Mouse (Mus musculus): ENCODE measurements at regions not wholly inside any gene's neighbourhood (a gene's known extent, or its start where the extent isn't known, plus 50 kb on each side); places are given as distances from the start of the nearest gene placed in this dataset.

GRCm38 (mm10) chr4:142865593-142865992, 347.2 kb downstream of the Prdm2 start:
- no peak for DNase-seq (ENCODE audit: extremely low read depth, low read depth)

GRCm38 (mm10) chr4:142863939-142864338, 348.9 kb downstream of the Prdm2 start:
- no peak for DNase-seq (ENCODE audit: extremely low read depth, low read depth)

- DNase-seq (ENCODE audit: extremely low read depth, low read depth): no peak
These were observed 352.4 kb downstream of the Prdm2 start for GRCm38 (mm10) chr4:142860441-142860840.

DNA sequence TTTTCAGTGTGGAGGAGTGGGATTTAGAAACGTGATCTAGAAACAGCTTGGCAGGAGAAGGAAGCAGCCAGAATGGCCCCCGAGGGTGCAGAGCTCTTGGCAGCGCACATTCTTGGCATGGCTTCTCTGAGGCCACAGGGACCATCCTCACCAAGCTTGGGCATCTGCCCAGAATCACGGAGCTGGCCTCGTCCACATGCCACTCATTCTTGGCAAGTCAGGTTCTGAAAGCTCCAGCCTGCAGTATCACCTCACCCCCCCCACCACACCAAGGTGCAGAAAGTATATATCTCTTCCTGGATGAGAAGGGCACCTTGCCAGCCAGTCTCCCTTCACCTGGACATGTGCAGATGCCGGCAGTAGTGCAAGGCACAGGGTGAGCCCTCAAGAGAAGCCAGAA, 356.2 kb downstream of the Prdm2 start:
- no peak for DNase-seq (ENCODE audit: extremely low read depth, low read depth)

- DNase-seq (ENCODE audit: extremely low read depth, low read depth): no peak
These were observed 357.2 kb downstream of the Prdm2 start for GRCm38 (mm10) chr4:142855635-142856034.

- DNase-seq (ENCODE audit: extremely low read depth, low read depth): no peak
These were observed 358.9 kb downstream of the Prdm2 start for GRCm38 (mm10) chr4:142853924-142854323.

- no peak for DNase-seq (ENCODE audit: extremely low read depth, low read depth)
These were observed 367.6 kb downstream of the Prdm2 start for GRCm38 (mm10) chr4:142845066-142845696.

GRCm38 (mm10) chr4:142839540-142839939, 373.3 kb downstream of the Prdm2 start:
- no peak for DNase-seq (ENCODE audit: extremely low read depth, low read depth)

- DNase-seq (ENCODE audit: extremely low read depth, low read depth): no peak
These were observed 374.3 kb downstream of the Prdm2 start for GRCm38 (mm10) chr4:142838363-142838964.

GRCm38 (mm10) chr4:142837636-142838035, 375.2 kb downstream of the Prdm2 start:
- no peak for DNase-seq (ENCODE audit: extremely low read depth, low read depth)

DNA sequence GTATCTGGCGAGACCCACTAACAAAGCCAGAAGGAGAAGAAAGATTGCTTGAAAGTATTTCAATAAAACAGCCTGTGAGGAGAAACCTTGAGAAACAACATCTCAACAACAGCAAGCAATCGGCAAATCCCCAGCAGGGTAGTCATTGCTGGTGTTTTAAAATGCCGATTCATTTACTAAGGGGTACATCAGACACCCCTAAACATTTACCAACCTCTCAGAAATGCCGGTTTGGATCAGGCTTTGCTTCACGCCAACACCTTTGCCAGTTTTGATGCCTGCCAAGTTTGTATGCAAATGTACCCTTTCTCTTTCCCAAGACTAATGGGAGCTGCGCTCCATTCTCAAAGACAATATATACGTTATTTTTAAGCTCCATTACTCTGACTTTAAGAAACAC, 383.1 kb downstream of the Prdm2 start:
- no peak for DNase-seq (ENCODE audit: extremely low read depth, low read depth)

DNA sequence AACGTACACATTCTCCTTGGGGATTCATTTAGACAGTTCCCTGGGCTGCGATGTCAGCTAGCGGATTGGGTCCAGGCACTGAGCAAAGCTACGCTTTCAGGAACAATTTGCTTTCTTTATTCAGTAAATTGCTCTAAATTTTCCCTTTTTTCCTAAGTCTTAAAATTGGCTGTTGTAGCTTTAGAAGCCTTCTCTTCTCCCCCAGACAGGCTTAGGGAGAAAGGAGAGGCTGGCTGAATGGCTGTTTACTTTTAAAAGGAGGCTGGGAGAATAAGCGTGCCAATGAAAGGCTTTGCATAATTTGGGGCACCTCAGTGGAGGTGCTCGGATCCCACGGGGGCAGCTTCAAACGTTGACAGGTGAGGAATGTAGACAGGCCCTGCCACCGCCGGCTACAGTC, 383.8 kb downstream of the Prdm2 start:
- no peak for DNase-seq (ENCODE audit: extremely low read depth, low read depth)

- DNase-seq (ENCODE audit: extremely low read depth, low read depth): no peak
These were observed 386.4 kb downstream of the Prdm2 start for GRCm38 (mm10) chr4:142826250-142826893.

DNA sequence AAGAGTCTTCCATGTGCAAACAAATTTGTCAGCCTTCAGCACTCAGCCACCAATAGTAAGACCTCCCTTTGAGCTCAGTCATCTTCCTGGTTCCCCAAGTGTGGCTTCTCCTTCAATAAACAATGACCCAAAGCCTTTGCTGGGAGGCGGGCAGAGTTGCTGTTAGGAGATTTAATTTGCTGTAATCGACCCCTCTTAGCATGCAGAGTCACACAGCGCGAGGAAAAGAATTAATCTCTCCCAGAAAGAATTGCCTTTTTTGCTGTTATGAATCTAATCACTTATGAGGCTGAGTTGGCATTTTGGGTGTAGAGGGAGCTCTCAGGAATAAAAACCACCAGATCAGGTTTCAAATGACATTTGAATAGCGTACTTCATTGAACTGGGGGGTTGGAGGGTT, 387.0 kb downstream of the Prdm2 start:
- DNase-seq (ENCODE audit: extremely low read depth, low read depth): no peak

DNA sequence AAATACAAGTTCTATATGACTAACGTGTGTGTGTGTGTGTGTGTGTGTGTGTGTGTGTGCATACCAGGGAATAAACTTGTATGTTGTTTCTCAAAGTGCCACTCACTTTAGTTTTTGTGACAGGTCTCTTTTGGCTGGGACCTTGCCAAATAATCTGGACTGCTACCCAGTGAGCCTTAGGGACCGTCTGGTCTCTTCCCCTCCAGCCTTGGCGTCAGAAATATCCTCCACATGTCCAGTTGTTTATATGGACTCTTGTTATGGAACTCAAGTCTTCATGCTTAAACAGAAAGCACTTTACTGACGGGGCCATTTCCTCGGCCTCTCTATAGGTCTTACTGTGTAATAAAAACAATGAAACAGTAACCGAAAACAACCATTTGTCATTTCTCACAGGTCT, 394.4 kb downstream of the Prdm2 start:
- DNase-seq (ENCODE audit: extremely low read depth, low read depth): no peak

GRCm38 (mm10) chr4:142816986-142817385, 395.8 kb downstream of the Prdm2 start:
- no peak for DNase-seq (ENCODE audit: extremely low read depth, low read depth)

DNA sequence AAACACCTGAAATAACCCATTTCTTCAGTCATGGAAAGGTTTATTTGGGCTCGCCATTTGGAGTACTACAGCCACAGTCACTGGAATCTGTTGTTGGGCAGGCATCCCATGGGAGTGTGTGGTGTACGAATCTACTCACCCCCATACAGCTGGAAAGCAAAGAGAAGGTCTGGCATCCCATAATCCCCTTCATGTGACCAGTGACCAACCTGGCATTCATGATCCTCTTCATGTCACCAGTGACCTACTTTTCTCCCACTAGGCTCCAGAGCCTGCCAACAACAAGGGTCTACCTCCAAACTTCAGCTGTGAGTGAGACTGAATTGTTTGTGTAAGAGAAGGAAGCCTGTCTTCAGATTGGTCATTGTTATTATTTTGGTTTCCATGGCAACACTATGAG, 409.0 kb downstream of the Prdm2 start:
- no peak for DNase-seq (ENCODE audit: extremely low read depth, low read depth)

- no peak for DNase-seq (ENCODE audit: extremely low read depth, low read depth)
These were observed 413.5 kb downstream of the Prdm2 start for GRCm38 (mm10) chr4:142799291-142799690.

DNA sequence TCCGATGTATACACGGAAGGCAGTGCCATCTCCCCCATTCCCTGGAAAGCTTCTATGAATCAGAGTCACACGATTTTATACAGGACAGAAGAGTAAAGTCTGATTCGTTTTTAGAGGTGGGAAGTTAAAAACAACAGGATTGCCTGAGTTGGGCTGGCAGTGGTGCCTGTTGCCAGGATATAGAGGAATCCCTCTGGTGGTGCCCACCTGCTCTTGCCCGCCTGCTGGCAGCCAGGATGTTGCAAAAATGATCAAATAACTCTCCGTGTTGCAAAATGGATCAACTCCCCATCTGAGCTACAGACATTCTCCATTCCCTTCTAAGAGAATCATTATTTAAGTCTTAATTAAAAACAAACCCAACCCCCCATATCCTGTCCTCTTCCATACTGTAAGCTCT, 414.0 kb downstream of the Prdm2 start:
- DNase-seq (ENCODE audit: extremely low read depth, low read depth): no peak

DNA sequence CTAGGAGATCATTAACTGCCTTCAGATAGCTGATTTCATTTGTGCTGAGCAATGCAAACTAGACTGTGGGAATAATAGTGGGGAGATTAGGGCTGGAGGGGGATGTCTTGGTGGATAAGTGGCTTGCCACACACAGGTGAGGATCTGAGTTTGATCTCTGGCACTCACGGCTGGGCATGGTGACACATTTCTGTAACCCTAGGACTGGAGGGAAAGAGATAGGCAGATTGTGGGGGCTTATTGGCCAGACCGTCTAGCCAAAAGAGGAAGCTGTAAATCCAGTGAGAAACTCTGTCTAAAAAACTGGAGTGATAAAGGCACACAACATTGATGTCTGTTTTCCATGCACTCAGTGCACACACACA, 420.2 kb downstream of the Prdm2 start:
- DNase-seq (ENCODE audit: extremely low read depth, low read depth): no peak

DNA sequence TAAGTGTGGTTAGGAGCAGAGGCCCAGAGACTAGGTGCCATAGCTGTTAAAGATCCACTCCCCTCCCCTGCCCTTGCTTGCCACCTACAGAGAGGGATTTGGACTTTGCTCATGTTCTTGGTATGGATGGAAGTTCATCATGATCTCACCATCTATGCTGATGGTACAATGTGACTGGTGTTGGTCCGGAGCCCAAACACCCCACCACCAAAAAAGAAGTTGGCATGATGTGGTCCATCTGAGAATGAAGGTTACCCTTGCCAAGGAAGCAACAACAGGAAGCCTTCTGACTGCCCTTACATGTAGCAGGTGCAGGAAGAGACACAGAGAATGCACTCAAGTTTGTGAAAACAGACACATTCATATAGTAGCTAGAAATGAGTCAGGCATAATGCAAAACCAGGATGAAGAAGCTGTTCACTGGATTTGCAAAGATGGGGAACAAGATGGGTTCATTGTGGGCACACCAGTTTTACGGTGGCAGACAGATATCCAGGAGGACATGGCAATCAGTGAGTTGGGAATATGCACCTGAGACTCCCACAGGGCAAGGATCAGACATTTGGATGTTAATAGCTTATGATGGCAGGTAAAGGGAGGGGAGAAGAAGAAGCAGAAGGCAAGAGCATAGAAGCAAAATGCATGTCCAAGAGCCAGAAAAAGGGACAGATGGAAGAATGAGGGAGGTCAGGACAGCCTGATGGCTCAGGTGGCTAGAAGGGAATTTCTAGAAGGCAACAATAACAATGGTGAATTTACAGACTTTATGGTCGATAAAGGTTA, 420.8 kb downstream of the Prdm2 start:
- DNase-seq (ENCODE audit: extremely low read depth, low read depth): no peak

- DNase-seq (ENCODE audit: extremely low read depth, low read depth): no peak
These were observed 423.7 kb downstream of the Prdm2 start for GRCm38 (mm10) chr4:142789048-142789447.

All from MEL-GATA-1-ER (cell line).